Mouse (Mus musculus) left cerebral cortex, postnatal 10 days (tissue): ENCODE results near the gene Wap. TPM values are rescaled to one million over a fixed set of nuclear protein-coding genes. Genes with fewer than 3 reads are reported as not detected.

Source experiments
- total RNA-seq, 2 experiments: library from RNA; stranded (reverse); gene quantifications; 2 replicates each; pipeline ENCODE4 v1.2.3; 2021

The Wap gene
- total RNA-seq, 2 experiments from 2014 or later, result not detected

Other genes with a start within 250 kb of the Wap start
- gene Zmiz2, start 249.6 kb downstream of the Wap start, total RNA-seq, result 100 to 1,000 TPM; 199 to 203 TPM
- 1,000 to 10,000 TPM; 2,299 to 2,355 TPM for gene Ppia, start 223.2 kb downstream of the Wap start, total RNA-seq
- gene H2afv, start 194.2 kb downstream of the Wap start, total RNA-seq, result 10 to 100 TPM; 26.6 to 28.9 TPM
- 100 to 1,000 TPM; 276 to 277 TPM for gene Purb, start 162.7 kb downstream of the Wap start, total RNA-seq
- gene Myo1g, start 117.7 kb downstream of the Wap start, total RNA-seq, result under 1 TPM; 0.51 to 0.85 TPM
- 10 to 100 TPM; 57.7 to 60.9 TPM for gene Ccm2, start 91.8 kb downstream of the Wap start, total RNA-seq
- gene Nacad, start 32.6 kb downstream of the Wap start, total RNA-seq, result 10 to 100 TPM; 78.1 to 82.5 TPM
- 10 to 100 TPM; 48.5 to 55.3 TPM for gene Tbrg4, start 12.6 kb downstream of the Wap start, total RNA-seq
- gene Ramp3, start 19.9 kb upstream of the Wap start, total RNA-seq, result 10 to 100 TPM; 34.5 to 46.0 TPM
- not detected for gene Gm11983, start 199.0 kb upstream of the Wap start, total RNA-seq